Mouse (Mus musculus) central nervous system, embryonic 14 days (tissue): ENCODE measurements around the gene Faxc. TPM values are rescaled to one million over a fixed set of nuclear protein-coding genes. Genes with fewer than 3 reads are reported as not detected.

Source experiments
- polyA plus RNA-seq: library from polyadenylated mRNA; depleted of rRNA; stranded (reverse); fragments of >200 nt; gene quantifications from 2 replicates; pipeline ENCODE4 v1.2.3, GENCODE M21; 2012; rRNA removed

Faxc gene
- 36.6 and 39.6 TPM in 2 replicates for polyA plus RNA-seq

GRCm38 (mm10) chr4:21930971-21931771 is at the start of gene Faxc:
Faxc (plus strand) TSS chr4:21931329.

Other genes starting within 250 kb of the Faxc start
- 1.6 and 1.8 TPM in 2 replicates for gene Prdm13, start 245.4 kb upstream of the Faxc start, polyA plus RNA-seq
- gene Ccnc, start 203.6 kb upstream of the Faxc start, polyA plus RNA-seq = 25.7 and 30.7 TPM in 2 replicates
- gene Usp45, start 164.2 kb upstream of the Faxc start, polyA plus RNA-seq = 9.5 and 10.8 TPM in 2 replicates
- 11.1 and 12.4 TPM in 2 replicates for gene Tstd3, start 164.1 kb upstream of the Faxc start, polyA plus RNA-seq
- 293 and 303 TPM in 2 replicates for gene Pnisr, start 83.7 kb upstream of the Faxc start, polyA plus RNA-seq
- 6.7 and 6.8 TPM in 2 replicates for gene Coq3, start 51.7 kb upstream of the Faxc start, polyA plus RNA-seq